Mouse (Mus musculus): ENCODE results near the gene Acacb. TPM values are rescaled to one million over a fixed set of nuclear protein-coding genes. Genes with fewer than 3 reads are reported as not detected.

Acacb gene
- polyA plus RNA-seq (2015; fragmentation: Nextera tagmentation; extraction: Ambion mirVana) = 5.1 and 5.2 TPM in 2 replicates

GRCm38 (mm10) chr5:114146028-114146888 lies at the start of gene Acacb:
Acacb (plus strand) TSS chr5:114146535.
- Histone ChIP-seq H3K9ac (ENCODE audit: low read depth, low read length) (no peak within 1 kb of the TSS), H3K9me3 (replicated peaks; ENCODE audit: control insufficient read depth, low read length, poor library complexity, severe bottlenecking) (no peaks in the 10 kb centered on the region), H3K4me3 (ENCODE audit: low read depth, low read length) (no peak within 1 kb of the TSS), H3K36me3 (ENCODE audit: control insufficient read depth, insufficient read depth, low read length) (no peaks in the 10 kb centered on the region), H3K4me2 (ENCODE audit: low read length) (no peak within 1 kb of the TSS), H3K27me3 (ENCODE audit: control insufficient read depth, insufficient read depth, low read depth, low read length) (no peaks in the 10 kb centered on the region), H3K27ac (ENCODE audit: low read length) (no peak within 1 kb of the TSS), H3K4me1 (ENCODE audit: control insufficient read depth, insufficient read depth, low read length) (peaks cover 6% of the 10 kb centered on the region; the same call in 1 of the 2 replicates)
- ATAC-seq = no peak
- 51% methylated on average over 19 of the region's 19 CpGs for WGBS

GRCm38 (mm10) chr5:114099709-114100389 lies 46.5 kb upstream of the Acacb start:
- peaks cover 19% of the 10 kb centered on the region for H3K4me1 ChIP-seq (ENCODE audit: control insufficient read depth, insufficient read depth, low read length)
- no peaks in the 10 kb centered on the region; the same call in 1 of the 2 replicates for H3K27me3 ChIP-seq (ENCODE audit: control insufficient read depth, insufficient read depth, low read depth, low read length)
- H3K36me3 ChIP-seq (ENCODE audit: control insufficient read depth, insufficient read depth, low read length) = 0 out of 2 replicates have a peak, but pooled peaks cover 3% of the 10 kb centered on the region
- WGBS = 6% methylated on average over 37 of the region's 37 CpGs
- peak overlapping the region; percentile 99 for H3K4me2 ChIP-seq (ENCODE audit: low read length)
- peak; percentile 94 for ATAC-seq
- peak overlapping the region; percentile 77 for H3K4me3 ChIP-seq (ENCODE audit: low read depth, low read length)
- peak overlapping the region; percentile 84 for H3K27ac ChIP-seq (ENCODE audit: low read length)
- peak overlapping the region; percentile 94 for H3K9ac ChIP-seq (ENCODE audit: low read depth, low read length)
- H3K9me3 ChIP-seq (replicated peaks; ENCODE audit: control insufficient read depth, low read length, poor library complexity, severe bottlenecking) = no peaks in the 10 kb centered on the region

GRCm38 (mm10) chr5:114100390-114101099 lies 45.8 kb upstream of the Acacb start:
- H3K27me3 ChIP-seq (ENCODE audit: control insufficient read depth, insufficient read depth, low read depth, low read length) = no peaks in the 10 kb centered on the region; the same call in 1 of the 2 replicates
- no peaks in the 10 kb centered on the region for H3K9me3 ChIP-seq (replicated peaks; ENCODE audit: control insufficient read depth, low read length, poor library complexity, severe bottlenecking)
- peak; percentile 72; the same call in 1 of the 2 replicates for ATAC-seq
- peak overlapping the region; percentile 84 for H3K27ac ChIP-seq (ENCODE audit: low read length)
- H3K36me3 ChIP-seq (ENCODE audit: control insufficient read depth, insufficient read depth, low read length) = peaks cover 4% of the 10 kb centered on the region; the same call in 1 of the 2 replicates
- 2% methylated on average over 64 of the region's 64 CpGs for WGBS
- H3K4me1 ChIP-seq (ENCODE audit: control insufficient read depth, insufficient read depth, low read length) = peaks cover 19% of the 10 kb centered on the region
- H3K4me3 ChIP-seq (ENCODE audit: low read depth, low read length) = peak overlapping the region; percentile 77
- peak overlapping the region; percentile 99 for H3K4me2 ChIP-seq (ENCODE audit: low read length)
- peak overlapping the region; percentile 94 for H3K9ac ChIP-seq (ENCODE audit: low read depth, low read length)

GRCm38 (mm10) chr5:114101873-114102272 lies 44.5 kb upstream of the Acacb start:
- H3K9me3 ChIP-seq (replicated peaks; ENCODE audit: control insufficient read depth, low read length, poor library complexity, severe bottlenecking) = no peaks in the 10 kb centered on the region
- no peak overlapping the region for H3K4me2 ChIP-seq (ENCODE audit: low read length)
- peaks cover 16% of the 10 kb centered on the region for H3K36me3 ChIP-seq (ENCODE audit: control insufficient read depth, insufficient read depth, low read length)
- peaks cover 19% of the 10 kb centered on the region for H3K4me1 ChIP-seq (ENCODE audit: control insufficient read depth, insufficient read depth, low read length)
- no peak overlapping the region for H3K4me3 ChIP-seq (ENCODE audit: low read depth, low read length)
- H3K27ac ChIP-seq (ENCODE audit: low read length) = no peak overlapping the region
- no peak overlapping the region for H3K9ac ChIP-seq (ENCODE audit: low read depth, low read length)
- WGBS = 87% methylated on average over 4 of the region's 4 CpGs
- no peaks in the 10 kb centered on the region; the same call in 1 of the 2 replicates for H3K27me3 ChIP-seq (ENCODE audit: control insufficient read depth, insufficient read depth, low read depth, low read length)
- ATAC-seq = no peak

GRCm38 (mm10) chr5:114102807-114103206 lies 43.5 kb upstream of the Acacb start:
- no peak for ATAC-seq
- peaks cover 18% of the 10 kb centered on the region for H3K36me3 ChIP-seq (ENCODE audit: control insufficient read depth, insufficient read depth, low read length)
- H3K4me1 ChIP-seq (ENCODE audit: control insufficient read depth, insufficient read depth, low read length) = peaks cover 19% of the 10 kb centered on the region
- H3K27ac ChIP-seq (ENCODE audit: low read length) = no peak overlapping the region
- H3K9me3 ChIP-seq (replicated peaks; ENCODE audit: control insufficient read depth, low read length, poor library complexity, severe bottlenecking) = no peaks in the 10 kb centered on the region
- WGBS = 79% methylated on average over 1 of the region's 1 CpGs
- no peak overlapping the region for H3K4me2 ChIP-seq (ENCODE audit: low read length)
- no peak overlapping the region for H3K4me3 ChIP-seq (ENCODE audit: low read depth, low read length)
- H3K27me3 ChIP-seq (ENCODE audit: control insufficient read depth, insufficient read depth, low read depth, low read length) = no peaks in the 10 kb centered on the region; the same call in 1 of the 2 replicates
- H3K9ac ChIP-seq (ENCODE audit: low read depth, low read length) = no peak overlapping the region

- H3K4me2 ChIP-seq (ENCODE audit: low read length) = no peak overlapping the region
- ATAC-seq = no peak
- peaks cover 5% of the 10 kb centered on the region for H3K4me1 ChIP-seq (ENCODE audit: control insufficient read depth, insufficient read depth, low read length)
- H3K36me3 ChIP-seq (ENCODE audit: control insufficient read depth, insufficient read depth, low read length) = peaks cover 46% of the 10 kb centered on the region
- 93% methylated on average over 16 of the region's 16 CpGs for WGBS
- H3K27ac ChIP-seq (ENCODE audit: low read length) = no peak overlapping the region
- no peak overlapping the region for H3K4me3 ChIP-seq (ENCODE audit: low read depth, low read length)
- no peaks in the 10 kb centered on the region for H3K9me3 ChIP-seq (replicated peaks; ENCODE audit: control insufficient read depth, low read length, poor library complexity, severe bottlenecking)
- H3K9ac ChIP-seq (ENCODE audit: low read depth, low read length) = no peak overlapping the region
- H3K27me3 ChIP-seq (ENCODE audit: control insufficient read depth, insufficient read depth, low read depth, low read length) = no peaks in the 10 kb centered on the region
Measured at GRCm38 (mm10) chr5:114106391-114106935, 39.9 kb upstream of the Acacb start.

GRCm38 (mm10) chr5:114113334-114113733 lies 33.0 kb upstream of the Acacb start:
- H3K4me2 ChIP-seq (ENCODE audit: low read length) = no peak overlapping the region
- peaks cover 45% of the 10 kb centered on the region for H3K36me3 ChIP-seq (ENCODE audit: control insufficient read depth, insufficient read depth, low read length)
- WGBS = 78% methylated on average over 6 of the region's 6 CpGs
- H3K4me3 ChIP-seq (ENCODE audit: low read depth, low read length) = no peak overlapping the region
- H3K27me3 ChIP-seq (ENCODE audit: control insufficient read depth, insufficient read depth, low read depth, low read length) = no peaks in the 10 kb centered on the region
- no peaks in the 10 kb centered on the region for H3K9me3 ChIP-seq (replicated peaks; ENCODE audit: control insufficient read depth, low read length, poor library complexity, severe bottlenecking)
- no peak overlapping the region for H3K27ac ChIP-seq (ENCODE audit: low read length)
- H3K9ac ChIP-seq (ENCODE audit: low read depth, low read length) = no peak overlapping the region
- ATAC-seq = no peak
- no peaks in the 10 kb centered on the region for H3K4me1 ChIP-seq (ENCODE audit: control insufficient read depth, insufficient read depth, low read length)

- Histone ChIP-seq H3K4me2 (ENCODE audit: low read length) (no peak overlapping the region), H3K9me3 (replicated peaks; ENCODE audit: control insufficient read depth, low read length, poor library complexity, severe bottlenecking) (no peaks in the 10 kb centered on the region), H3K27ac (ENCODE audit: low read length) (no peak overlapping the region), H3K9ac (ENCODE audit: low read depth, low read length) (no peak overlapping the region), H3K36me3 (ENCODE audit: control insufficient read depth, insufficient read depth, low read length) (peaks cover 34% of the 10 kb centered on the region), H3K4me3 (ENCODE audit: low read depth, low read length) (no peak overlapping the region), H3K27me3 (ENCODE audit: control insufficient read depth, insufficient read depth, low read depth, low read length) (no peaks in the 10 kb centered on the region), H3K4me1 (ENCODE audit: control insufficient read depth, insufficient read depth, low read length) (no peaks in the 10 kb centered on the region)
- WGBS = 85% methylated on average over 5 of the region's 5 CpGs
- no peak for ATAC-seq
Measured at GRCm38 (mm10) chr5:114115030-114115429, 31.3 kb upstream of the Acacb start.
